17 mouse cellular contexts compared by ENCODE assay signal in genomic region chr13:53017983-53018382, GRCm38 (mm10). TPM values are rescaled to one million over a fixed set of nuclear protein-coding genes. Genes with fewer than 3 reads are reported as not detected.
DNase-seq lines count a peak whose midpoint lies in the region; ATAC-seq lines count a peak whose summit lies in the region.
"Had no signal": no experiment of that assay in that cellular context is flagged by ENCODE, and none has a peak within 500 bp of the region (broad histone marks: within the 10 kb centered on the region; RNA-seq: fewer than 3 reads in every experiment).

No protein-coding gene starts in this region.

- 33% methylated on average over 6 of the region's 6 CpGs for WGBS in heart, embryonic 15.5 days
- 56% methylated on average over 6 of the region's 6 CpGs for WGBS in kidney, embryonic 16.5 days

- ATAC-seq in heart, embryonic 15.5 days (replicated peaks; ENCODE audit: insufficient number of reproducible peaks, insufficient read depth, low FRiP score, low read depth) = no peak
- peak; percentile 42; the same call in 1 of the 2 replicates for ATAC-seq in granulocyte monocyte progenitor cell, adult 5-6 weeks (replicated peaks; ENCODE audit: poor library complexity, severe bottlenecking)
- no peak for ATAC-seq in kidney, embryonic 16.5 days (ENCODE audit: low FRiP score, low TSS enrichment)
- ATAC-seq: hindbrain, embryonic 16.5 days had no signal

- peaks cover 16% of the 10 kb centered on the region for H3K4me1 ChIP-seq in heart, embryonic 15.5 days (replicated peaks)
- H3K4me1 ChIP-seq in kidney, embryonic 16.5 days (ENCODE audit: insufficient read depth, low read length) = no peaks in the 10 kb centered on the region
- H3K4me1 ChIP-seq: forebrain, embryonic 12.5 days; limb, embryonic 15.5 days had no signal

- H3K27me3 ChIP-seq in heart, embryonic 15.5 days = no peaks in the 10 kb centered on the region
- H3K27me3 ChIP-seq in kidney, embryonic 16.5 days (ENCODE audit: insufficient read depth, low read length) = no peaks in the 10 kb centered on the region
- H3K27me3 ChIP-seq: CH12.LX; forebrain, embryonic 12.5 days; limb, embryonic 15.5 days had no signal

- H3K36me3 ChIP-seq in heart, embryonic 15.5 days = no peaks in the 10 kb centered on the region
- H3K36me3 ChIP-seq in kidney, embryonic 16.5 days (ENCODE audit: insufficient read depth, low read length) = no peaks in the 10 kb centered on the region
- H3K36me3 ChIP-seq: forebrain, embryonic 12.5 days; limb, embryonic 15.5 days had no signal

- intact Hi-C loops in heart, postnatal 25 days (cut with DNase I) = no loop called here

- H3K4me2 ChIP-seq in heart, embryonic 15.5 days = no peak overlapping the region
- H3K4me2 ChIP-seq in kidney, embryonic 16.5 days (replicated peaks; ENCODE audit: low read depth, low read length) = no peak overlapping the region
- H3K4me2 ChIP-seq: forebrain, embryonic 12.5 days; limb, embryonic 15.5 days; midbrain, embryonic 11.5 days had no signal

- H3K9ac ChIP-seq in heart, embryonic 15.5 days = no peak overlapping the region
- no peak overlapping the region for H3K9ac ChIP-seq in kidney, embryonic 16.5 days (replicated peaks; ENCODE audit: low read length)
- H3K9ac ChIP-seq: forebrain, embryonic 12.5 days; limb, embryonic 15.5 days had no signal

- H3K27ac ChIP-seq in heart, embryonic 15.5 days = 0 out of 2 replicates have a peak overlapping the region, but pooled peaks have one; percentile 2
- H3K27ac ChIP-seq in kidney, embryonic 16.5 days (ENCODE audit: low read length) = no peak overlapping the region
- H3K27ac ChIP-seq: forebrain, embryonic 12.5 days; limb, embryonic 15.5 days had no signal

- no peaks in the 10 kb centered on the region for H3K9me3 ChIP-seq in heart, embryonic 15.5 days (replicated peaks)
- H3K9me3 ChIP-seq in kidney, embryonic 16.5 days (ENCODE audit: low read length) = no peaks in the 10 kb centered on the region
- H3K9me3 ChIP-seq: forebrain, embryonic 12.5 days; limb, embryonic 15.5 days had no signal

- H3K4me3 ChIP-seq in heart, embryonic 15.5 days = no peak overlapping the region
- H3K4me3 ChIP-seq in kidney, embryonic 16.5 days (ENCODE audit: low read length) = no peak overlapping the region
- H3K4me3 ChIP-seq: forebrain, embryonic 12.5 days; limb, embryonic 15.5 days; myocyte had no signal

- DNase-seq in heart, postnatal 25 days (ENCODE audit: low spot score) = no peak
- peak; percentile 84 for DNase-seq in adipocyte (ENCODE audit: low spot score)
- DNase-seq in lung, postnatal 4 days = peak; percentile 47 to 61
- DNase-seq in kidney, postnatal 36 days = no peak
- DNase-seq: cerebellum, adult 11 months; cerebellum, postnatal 36 days; kidney, adult 2 months; thymus, adult 18-20 months had no signal

RNA-seq across cellular contexts. Expression of gene Nfil3, which starts 37.1 kb away (rescaled TPM):
- polyA plus RNA-seq in heart, embryonic 15.5 days (2015; fragmentation: Nextera tagmentation; extraction: Ambion mirVana) = 37.1 and 40.5 TPM in 2 replicates
- 10 to 100 TPM; 13.3 to 36.5 TPM for total RNA-seq in heart, postnatal 25 days (2021)
- 3.9 and 8.3 TPM in 2 replicates for total RNA-seq in granulocyte monocyte progenitor cell, adult 5-6 weeks (2014; fragmentation: Nextera tagmentation)
- 14.0 and 14.5 TPM in 2 replicates for total RNA-seq in granulocyte monocyte progenitor cell, adult 5-6 weeks (2017)
- polyA plus RNA-seq in kidney, embryonic 16.5 days (2015; fragmentation: Nextera tagmentation; extraction: Ambion mirVana) = 21.4 and 22.9 TPM in 2 replicates

Comparison
In these comparisons a context has a peak if more than half of its experiments do, and no peak if none do; other contexts are left out.
1. DNase-seq: peak in adipocyte (single experiment) and lung, postnatal 4 days (2 of 2); none in heart, postnatal 25 days (single experiment) and kidney, postnatal 36 days (0 of 2).